Mouse (Mus musculus): ENCODE data around the gene Kank1. TPM values are rescaled to one million over a fixed set of nuclear protein-coding genes. Genes with fewer than 3 reads are reported as not detected.

Kank1 gene
- polyA plus RNA-seq, 1 experiment from 2014 or later, result 23.0 TPM

DNA sequence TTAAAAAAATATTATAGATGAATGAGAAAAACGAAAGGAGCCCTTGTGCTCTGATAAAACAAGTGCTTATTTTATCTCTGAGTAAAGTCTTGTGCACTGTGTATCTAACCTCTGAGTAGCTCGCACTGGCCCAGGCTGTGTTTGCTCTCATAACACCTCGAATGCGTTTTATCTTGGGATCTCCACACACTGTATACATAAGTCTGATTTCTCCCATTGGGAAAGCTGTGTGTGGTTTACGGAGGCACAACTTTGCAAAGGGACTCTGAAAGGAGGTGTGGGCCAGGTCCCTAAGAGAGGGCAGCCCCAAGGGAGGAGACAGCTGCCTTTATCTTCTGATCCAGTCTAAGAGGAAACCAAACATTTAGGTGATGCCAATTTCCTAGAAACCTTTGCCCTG, 198.6 kb downstream of the Kank1 start:
- Histone ChIP-seq H3K27ac (no peak overlapping the region), H3K4me2 (no peak overlapping the region), H3K36me3 (peaks cover 7% of the 10 kb centered on the region), H3K4me3 (replicated peaks) (no peak overlapping the region), H3K4me1 (0 out of 2 replicates have a peak, but pooled peaks cover 4% of the 10 kb centered on the region), H3K27me3 (replicated peaks) (no peaks in the 10 kb centered on the region), H3K9ac (no peak overlapping the region), H3K9me3 (no peaks in the 10 kb centered on the region)
- WGBS, result 54% methylated on average over 5 of the region's 5 CpGs
- peak; percentile 94 for ATAC-seq (ENCODE audit: insufficient read depth, low FRiP score, low read depth)

DNA sequence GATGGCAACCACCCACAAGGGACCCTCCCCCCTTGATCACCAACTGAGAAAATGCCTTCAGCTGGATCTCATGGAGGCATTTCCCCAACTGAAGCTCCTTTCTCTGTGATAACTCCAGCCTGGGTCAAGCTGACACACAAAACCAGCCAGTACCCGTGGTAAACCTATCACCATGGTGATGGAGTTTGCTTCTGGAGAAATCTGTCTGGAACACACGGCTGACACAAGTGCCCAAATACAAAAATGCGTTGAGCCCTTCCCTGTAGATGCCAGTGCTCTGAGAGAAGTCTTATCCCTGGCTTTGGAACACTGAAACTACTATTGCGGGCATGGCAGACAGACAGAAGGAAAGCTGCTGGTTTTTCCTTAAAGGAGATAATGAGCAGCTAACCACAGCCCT, 199.4 kb downstream of the Kank1 start:
- H3K4me1 ChIP-seq, result 0 out of 2 replicates have a peak, but pooled peaks cover 4% of the 10 kb centered on the region
- H3K36me3 ChIP-seq, result no peaks in the 10 kb centered on the region; the same call in 1 of the 2 replicates
- H3K4me2 ChIP-seq, result no peak overlapping the region
- H3K27me3 ChIP-seq (replicated peaks), result no peaks in the 10 kb centered on the region
- 63% methylated on average over 4 of the region's 4 CpGs for WGBS
- no peak overlapping the region for H3K4me3 ChIP-seq (replicated peaks)
- no peak overlapping the region for H3K27ac ChIP-seq
- H3K9ac ChIP-seq, result no peak overlapping the region
- H3K9me3 ChIP-seq, result no peaks in the 10 kb centered on the region
- no peak for ATAC-seq (ENCODE audit: insufficient read depth, low FRiP score, low read depth)

DNA sequence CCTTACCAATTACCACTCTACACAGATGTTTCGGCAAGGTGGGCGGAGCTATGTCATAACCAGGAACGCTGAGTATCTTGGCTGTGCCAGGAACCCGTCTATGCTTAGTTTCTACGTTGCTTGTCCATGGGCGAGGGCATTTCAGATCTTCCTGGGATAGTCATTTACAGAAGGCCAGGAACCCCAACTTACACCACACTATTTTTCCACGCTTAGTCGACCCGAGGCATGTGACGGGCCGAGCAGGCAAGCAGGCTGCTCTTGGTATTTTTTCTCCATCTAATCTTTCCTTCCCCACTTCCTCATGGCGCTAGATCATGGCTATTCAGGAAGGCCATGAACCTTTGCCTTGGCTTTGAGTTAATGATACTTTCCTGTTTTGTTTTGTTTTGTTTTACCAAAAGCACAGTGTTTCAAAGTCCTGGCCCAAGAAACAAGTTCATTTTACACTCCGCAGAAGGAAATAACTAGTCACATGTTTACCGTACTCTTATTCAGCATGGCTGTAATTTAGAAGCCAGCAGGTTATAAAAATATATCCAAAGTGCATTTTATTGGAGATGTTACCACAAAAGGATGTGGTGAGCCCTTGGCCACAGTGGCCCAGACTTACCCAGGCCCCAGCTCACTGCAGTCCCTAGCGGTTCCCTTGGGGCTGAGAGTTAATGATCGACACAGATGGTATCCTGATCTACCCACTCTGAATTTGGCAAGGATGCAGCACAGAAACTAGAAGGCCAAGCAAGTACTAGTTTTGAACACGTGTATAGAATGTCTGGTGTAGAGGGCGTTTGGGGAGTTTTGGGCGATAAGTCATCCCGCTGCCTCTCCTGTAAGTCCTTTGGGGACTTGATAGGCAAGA, 200.2 kb downstream of the Kank1 start:
- H3K9ac ChIP-seq, result no peak overlapping the region
- ATAC-seq (ENCODE audit: insufficient read depth, low FRiP score, low read depth), result no peak
- WGBS, result 85% methylated on average over 20 of the region's 20 CpGs
- H3K36me3 ChIP-seq, result no peaks in the 10 kb centered on the region; the same call in 1 of the 2 replicates
- no peaks in the 10 kb centered on the region for H3K9me3 ChIP-seq
- H3K27me3 ChIP-seq (replicated peaks), result no peaks in the 10 kb centered on the region
- no peak overlapping the region for H3K27ac ChIP-seq
- no peak overlapping the region for H3K4me2 ChIP-seq
- 0 out of 2 replicates have a peak, but pooled peaks cover 4% of the 10 kb centered on the region for H3K4me1 ChIP-seq
- H3K4me3 ChIP-seq (replicated peaks), result no peak overlapping the region

DNA sequence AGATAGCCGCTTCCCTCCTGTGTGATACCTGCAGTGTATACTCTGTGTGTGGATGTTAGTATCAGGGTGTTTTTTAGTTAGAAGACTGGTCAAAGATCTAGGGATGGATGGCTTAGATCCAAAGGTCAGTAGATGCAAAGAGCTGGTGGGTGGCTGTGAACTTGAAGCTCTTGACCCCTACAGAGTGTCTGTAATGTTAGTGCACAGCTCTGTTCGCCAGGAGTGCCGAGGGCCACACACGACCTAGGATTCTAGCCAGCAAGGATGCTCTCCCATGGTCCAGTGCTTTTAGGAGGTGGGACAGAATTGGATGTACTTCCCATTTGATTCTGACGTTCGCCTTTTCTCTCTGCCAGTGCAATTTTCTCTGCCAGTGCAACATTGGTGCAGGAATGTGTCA, 201.5 kb downstream of the Kank1 start:
- no peak overlapping the region for H3K4me2 ChIP-seq
- WGBS, result 79% methylated on average over 6 of the region's 6 CpGs
- H3K27me3 ChIP-seq (replicated peaks), result no peaks in the 10 kb centered on the region
- ATAC-seq (ENCODE audit: insufficient read depth, low FRiP score, low read depth), result no peak
- H3K9ac ChIP-seq, result no peak overlapping the region
- no peak overlapping the region for H3K4me3 ChIP-seq (replicated peaks)
- no peak overlapping the region for H3K27ac ChIP-seq
- 0 out of 2 replicates have a peak, but pooled peaks cover 4% of the 10 kb centered on the region for H3K4me1 ChIP-seq
- H3K9me3 ChIP-seq, result no peaks in the 10 kb centered on the region
- no peaks in the 10 kb centered on the region for H3K36me3 ChIP-seq

DNA sequence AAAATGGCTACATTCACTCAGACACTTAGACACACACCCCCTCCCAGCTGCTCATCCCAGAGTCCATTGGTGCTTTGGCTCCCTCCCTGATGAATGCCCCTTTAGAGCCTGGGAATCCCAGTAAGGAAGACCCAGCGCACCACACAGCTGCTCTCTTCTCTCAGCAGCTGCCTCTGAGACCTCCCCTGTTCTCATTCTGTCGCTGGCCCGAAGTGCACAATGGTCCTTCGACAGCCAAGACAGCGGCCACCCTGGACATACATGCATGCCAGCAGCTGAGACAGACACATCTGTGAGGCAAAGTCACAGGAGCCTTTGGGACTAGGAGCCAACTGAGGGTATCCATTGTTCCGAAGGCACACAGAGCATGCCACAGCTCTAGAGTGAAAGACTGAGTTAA, 203.0 kb downstream of the Kank1 start:
- Histone ChIP-seq H3K4me3 (replicated peaks) (no peak overlapping the region), H3K27me3 (replicated peaks) (no peaks in the 10 kb centered on the region), H3K4me2 (no peak overlapping the region), H3K27ac (no peak overlapping the region), H3K9me3 (no peaks in the 10 kb centered on the region), H3K4me1 (0 out of 2 replicates have a peak, but pooled peaks cover 4% of the 10 kb centered on the region), H3K36me3 (no peaks in the 10 kb centered on the region), H3K9ac (no peak overlapping the region)
- WGBS, result 71% methylated on average over 6 of the region's 6 CpGs
- no peak for ATAC-seq (ENCODE audit: insufficient read depth, low FRiP score, low read depth)

DNA sequence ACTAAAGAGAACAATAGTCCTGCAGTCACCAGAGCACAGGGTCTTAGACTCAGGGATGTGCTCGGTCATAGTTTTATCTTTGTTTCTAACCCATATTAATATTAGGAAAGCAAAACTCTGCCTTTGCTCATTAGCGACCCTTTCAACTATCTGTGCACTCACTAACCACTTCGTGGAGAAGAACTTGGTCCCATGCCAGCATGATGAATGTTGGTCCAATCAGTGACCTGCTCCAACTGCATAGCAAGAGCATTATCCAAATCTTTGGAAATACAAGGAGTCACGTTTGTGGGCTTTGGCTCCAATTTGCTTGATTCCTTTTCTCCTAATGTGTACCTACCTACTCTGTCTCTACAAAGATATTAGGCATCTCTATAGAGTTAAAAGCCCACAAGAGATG, 204.0 kb downstream of the Kank1 start:
- Histone ChIP-seq H3K36me3 (no peaks in the 10 kb centered on the region), H3K27ac (no peak overlapping the region), H3K4me1 (0 out of 2 replicates have a peak, but pooled peaks cover under 1% of the 10 kb centered on the region), H3K9ac (no peak overlapping the region), H3K27me3 (replicated peaks) (no peaks in the 10 kb centered on the region), H3K4me3 (replicated peaks) (no peak overlapping the region), H3K9me3 (no peaks in the 10 kb centered on the region), H3K4me2 (no peak overlapping the region)
- ATAC-seq (ENCODE audit: insufficient read depth, low FRiP score, low read depth), result no peak
- whole genome bisulfite sequencing, result 60% methylated on average over 4 of the region's 4 CpGs

DNA sequence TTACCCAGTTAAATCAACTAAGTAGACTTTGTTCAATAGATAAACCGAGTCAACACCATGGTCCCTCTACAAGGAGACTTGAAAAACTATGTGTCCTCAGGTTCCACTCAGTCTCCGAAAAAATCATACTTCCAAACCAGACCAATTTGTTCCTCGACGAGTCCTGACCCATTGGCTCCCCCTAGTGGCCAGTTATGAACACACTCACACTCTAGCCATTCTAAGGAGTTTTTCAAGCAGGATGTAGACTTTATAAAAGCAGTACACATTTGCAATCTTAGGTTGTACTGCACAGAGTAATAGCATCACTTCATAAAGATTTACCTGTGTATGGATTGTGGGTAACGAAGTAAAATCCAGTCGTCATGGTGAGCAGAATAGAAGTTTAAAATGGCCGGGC, 208.3 kb downstream of the Kank1 start:
- Histone ChIP-seq H3K4me3 (replicated peaks) (no peak overlapping the region), H3K9ac (no peak overlapping the region), H3K4me1 (no peaks in the 10 kb centered on the region), H3K27ac (no peak overlapping the region), H3K27me3 (replicated peaks) (no peaks in the 10 kb centered on the region), H3K36me3 (no peaks in the 10 kb centered on the region), H3K9me3 (no peaks in the 10 kb centered on the region), H3K4me2 (no peak overlapping the region)
- WGBS, result 18% methylated on average over 7 of the region's 7 CpGs
- ATAC-seq (ENCODE audit: insufficient read depth, low FRiP score, low read depth), result no peak

DNA sequence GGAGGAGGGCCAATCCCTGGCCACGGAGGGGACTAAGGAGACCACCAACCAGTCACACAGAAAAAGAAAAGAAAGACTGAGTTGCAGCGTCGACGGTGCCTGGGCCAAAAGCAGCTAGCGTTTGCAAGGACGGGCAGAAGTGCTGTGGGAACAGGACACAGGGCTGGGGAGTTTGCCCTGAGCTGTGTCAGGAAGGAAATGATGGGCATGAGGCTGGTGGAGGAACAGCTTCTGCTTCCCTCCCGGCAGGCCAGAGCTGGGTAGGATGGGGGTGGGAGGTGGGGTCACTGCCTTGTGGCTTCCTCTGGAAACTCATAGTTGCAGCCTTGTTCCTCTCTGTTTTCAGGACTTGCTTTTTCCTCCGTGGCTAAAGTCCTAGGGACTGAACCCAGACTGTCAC, 209.1 kb downstream of the Kank1 start:
- H3K9ac ChIP-seq, result no peak overlapping the region

DNA sequence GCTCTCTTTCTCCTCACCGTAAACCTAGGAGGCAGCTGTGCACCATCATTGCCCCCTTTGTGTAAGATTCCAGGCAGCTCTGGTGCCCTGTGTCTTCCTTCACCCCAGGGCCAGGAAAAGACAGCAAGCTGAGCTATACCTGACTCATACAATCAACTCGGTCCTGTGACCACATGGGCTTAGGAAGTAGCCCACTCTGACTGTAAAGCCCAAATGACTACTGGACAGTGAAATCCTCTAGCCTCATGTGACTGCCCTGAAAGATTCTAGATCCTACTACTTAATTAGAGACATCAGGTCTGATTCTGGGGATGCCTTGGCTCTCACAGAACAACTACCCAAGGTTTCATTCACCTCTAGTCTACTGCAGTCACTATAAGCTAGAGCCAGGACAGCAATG, 209.9 kb downstream of the Kank1 start:
- H3K27ac ChIP-seq, result no peak overlapping the region
- H3K9ac ChIP-seq, result no peak overlapping the region
- no peak overlapping the region for H3K4me3 ChIP-seq (replicated peaks)
- WGBS, result 64% methylated on average over 2 of the region's 2 CpGs
- ATAC-seq (ENCODE audit: insufficient read depth, low FRiP score, low read depth), result no peak
- H3K9me3 ChIP-seq, result no peaks in the 10 kb centered on the region
- no peaks in the 10 kb centered on the region for H3K4me1 ChIP-seq
- no peaks in the 10 kb centered on the region for H3K27me3 ChIP-seq (replicated peaks)
- no peak overlapping the region for H3K4me2 ChIP-seq
- no peaks in the 10 kb centered on the region for H3K36me3 ChIP-seq

More for the DNA sequence above, 209.1 kb downstream of the Kank1 start:
- Histone ChIP-seq H3K4me1 (no peaks in the 10 kb centered on the region), H3K27ac (no peak overlapping the region), H3K27me3 (replicated peaks) (no peaks in the 10 kb centered on the region), H3K36me3 (no peaks in the 10 kb centered on the region), H3K9me3 (no peaks in the 10 kb centered on the region), H3K4me3 (replicated peaks) (no peak overlapping the region), H3K4me2 (no peak overlapping the region)
- 62% methylated on average over 8 of the region's 8 CpGs for WGBS
- no peak for ATAC-seq (ENCODE audit: insufficient read depth, low FRiP score, low read depth)

DNA sequence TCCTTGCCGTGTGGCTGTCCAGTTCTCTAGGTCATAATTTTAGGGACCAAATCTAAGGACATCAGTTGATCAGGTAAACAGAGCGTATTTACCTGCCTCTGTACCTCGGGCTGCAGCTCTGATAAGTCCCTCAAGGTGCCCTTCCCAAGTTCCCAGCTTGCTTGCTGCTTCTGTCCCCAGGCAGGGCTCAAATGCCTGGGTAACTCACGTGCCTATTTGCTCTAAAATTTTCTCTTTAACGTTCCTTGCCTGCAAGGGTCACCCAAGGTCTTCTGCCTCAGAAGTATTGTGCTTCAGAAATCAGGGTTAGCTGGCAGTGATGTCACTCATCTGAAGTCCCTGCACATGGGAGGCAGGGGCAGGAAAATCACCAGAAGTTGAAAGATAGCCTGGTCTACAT, 210.6 kb downstream of the Kank1 start:
- Histone ChIP-seq H3K4me2 (no peak overlapping the region), H3K27me3 (replicated peaks) (no peaks in the 10 kb centered on the region), H3K9me3 (no peaks in the 10 kb centered on the region), H3K27ac (no peak overlapping the region), H3K4me3 (replicated peaks) (no peak overlapping the region), H3K36me3 (no peaks in the 10 kb centered on the region), H3K4me1 (no peaks in the 10 kb centered on the region), H3K9ac (no peak overlapping the region)
- no peak for ATAC-seq (ENCODE audit: insufficient read depth, low FRiP score, low read depth)
- 45% methylated on average over 5 of the region's 5 CpGs for WGBS

DNA sequence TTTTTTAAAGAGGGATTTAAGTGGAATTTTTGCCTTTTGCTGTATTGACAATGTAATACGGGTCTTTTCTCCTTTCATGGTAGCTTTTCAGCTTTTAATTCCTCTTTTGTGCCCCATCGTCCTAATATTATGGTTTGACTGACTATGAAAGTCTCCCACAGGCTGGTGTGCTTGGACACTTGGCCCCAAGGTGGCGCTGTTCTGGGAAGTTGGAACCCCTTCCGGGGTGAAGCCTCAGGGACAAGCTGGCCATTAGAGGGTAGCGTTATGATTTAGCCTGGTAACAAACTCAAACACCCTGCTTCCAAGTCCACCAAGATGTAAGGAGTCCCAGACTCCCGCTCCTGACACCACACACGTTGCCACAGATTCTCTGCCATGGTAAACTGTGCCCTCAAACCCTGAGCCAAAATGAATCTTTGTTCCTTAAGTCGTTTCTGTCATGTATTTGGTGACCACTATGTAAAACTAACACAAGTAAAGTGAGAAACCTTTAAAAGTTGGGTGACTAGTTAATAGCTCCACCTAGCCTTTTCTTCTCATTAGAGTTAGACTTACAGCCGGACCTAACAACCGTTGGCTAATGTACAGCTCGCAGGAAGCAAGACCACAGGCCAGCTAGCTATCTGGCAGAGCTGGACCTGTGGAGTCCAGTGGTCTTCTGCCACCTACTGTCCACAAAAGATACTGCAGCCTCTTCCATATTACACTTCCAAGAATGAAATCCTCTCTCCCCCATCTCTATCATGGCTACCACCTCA, 214.3 kb downstream of the Kank1 start:
- H3K9me3 ChIP-seq, result no peaks in the 10 kb centered on the region
- no peaks in the 10 kb centered on the region for H3K4me1 ChIP-seq
- H3K36me3 ChIP-seq, result no peaks in the 10 kb centered on the region
- no peak overlapping the region for H3K27ac ChIP-seq
- H3K4me3 ChIP-seq (replicated peaks), result no peak overlapping the region
- H3K27me3 ChIP-seq (replicated peaks), result no peaks in the 10 kb centered on the region
- no peak overlapping the region for H3K4me2 ChIP-seq
- WGBS, result 41% methylated on average over 11 of the region's 11 CpGs
- H3K9ac ChIP-seq, result no peak overlapping the region
- no peak for ATAC-seq (ENCODE audit: insufficient read depth, low FRiP score, low read depth)

DNA sequence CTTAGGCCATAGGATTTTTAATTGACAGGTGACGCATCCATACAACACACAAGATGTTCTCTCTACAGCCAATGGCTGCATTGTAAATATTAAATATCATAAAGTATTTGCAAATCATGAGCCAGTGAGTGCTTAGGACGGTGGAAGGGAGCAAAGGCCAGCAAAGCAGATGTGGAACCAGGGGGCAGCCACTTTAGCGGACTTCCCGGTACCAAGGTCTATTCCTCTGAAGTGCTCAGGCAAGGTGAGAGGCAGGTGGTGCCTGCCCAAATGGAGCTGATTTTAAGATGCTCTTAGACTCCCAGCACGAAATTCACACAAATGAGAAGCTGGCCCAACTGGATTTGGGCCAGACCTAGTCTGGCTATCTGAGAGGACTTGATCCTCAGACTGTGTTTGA, 216.4 kb downstream of the Kank1 start:
- 81% methylated on average over 5 of the region's 5 CpGs for WGBS
- Histone ChIP-seq H3K9ac (no peak overlapping the region), H3K4me1 (no peaks in the 10 kb centered on the region), H3K27ac (no peak overlapping the region), H3K9me3 (no peaks in the 10 kb centered on the region), H3K36me3 (no peaks in the 10 kb centered on the region), H3K27me3 (replicated peaks) (no peaks in the 10 kb centered on the region), H3K4me2 (no peak overlapping the region), H3K4me3 (replicated peaks) (no peak overlapping the region)
- no peak for ATAC-seq (ENCODE audit: insufficient read depth, low FRiP score, low read depth)
